Mouse (Mus musculus): ENCODE data around the gene Abat.
A peak's percentile ranks its signal among the peaks of the same experiment; 100 is the strongest.
"Not testable (repeated sequence)": the region's sequence is repeated elsewhere in the genome, so short reads cannot be mapped to it uniquely, and the experiment has no call there.

Gene Abat

GRCm38 (mm10) chr16:8533477-8533876 is 20.2 kb downstream of the Abat start:
- DNase-seq: no peak

- no peak for DNase-seq
Observed at GRCm38 (mm10) chr16:8534466-8535200, 21.4 kb downstream of the Abat start.

- no peak for DNase-seq
Observed at GRCm38 (mm10) chr16:8535411-8535810, 22.2 kb downstream of the Abat start.

GRCm38 (mm10) chr16:8539150-8539865 is 26.1 kb downstream of the Abat start:
- peak; percentile 53 for DNase-seq

- DNase-seq: peak; percentile 87
Observed at GRCm38 (mm10) chr16:8540859-8541314, 27.7 kb downstream of the Abat start.

- DNase-seq: no peak
Observed at GRCm38 (mm10) chr16:8547836-8548235, 34.6 kb downstream of the Abat start.

- DNase-seq: no peak
Observed at GRCm38 (mm10) chr16:8549506-8549905, 36.3 kb downstream of the Abat start.

- no peak for DNase-seq
Observed at GRCm38 (mm10) chr16:8554351-8554750, 41.1 kb downstream of the Abat start.

- not testable (repeated sequence) for DNase-seq
Observed at GRCm38 (mm10) chr16:8554751-8555150, 41.5 kb downstream of the Abat start.

GRCm38 (mm10) chr16:8555371-8555770 is 42.1 kb downstream of the Abat start:
- DNase-seq: not testable (repeated sequence)

- DNase-seq: no peak
Observed at GRCm38 (mm10) chr16:8560079-8560478, 46.9 kb downstream of the Abat start.

- DNase-seq: not testable (repeated sequence)
Observed at GRCm38 (mm10) chr16:8561101-8561500, 47.9 kb downstream of the Abat start.

- DNase-seq: not testable (repeated sequence)
Observed at GRCm38 (mm10) chr16:8561856-8562255, 48.6 kb downstream of the Abat start.

- DNase-seq: not testable (repeated sequence)
Observed at GRCm38 (mm10) chr16:8562827-8563226, 49.6 kb downstream of the Abat start.

GRCm38 (mm10) chr16:8564836-8565235 is 51.6 kb downstream of the Abat start:
- no peak for DNase-seq

GRCm38 (mm10) chr16:8565539-8565938 is 52.3 kb downstream of the Abat start:
- no peak for DNase-seq

- no peak for DNase-seq
Observed at GRCm38 (mm10) chr16:8566115-8566711, 53.0 kb downstream of the Abat start.

GRCm38 (mm10) chr16:8568881-8569280 is 55.7 kb downstream of the Abat start:
- DNase-seq: no peak

GRCm38 (mm10) chr16:8570336-8570735 is 57.1 kb downstream of the Abat start:
- DNase-seq: no peak

- no peak for DNase-seq
Observed at GRCm38 (mm10) chr16:8570901-8571615, 57.8 kb downstream of the Abat start.

- no peak for DNase-seq
Observed at GRCm38 (mm10) chr16:8573041-8573440, 59.8 kb downstream of the Abat start.

- DNase-seq: no peak
Observed at GRCm38 (mm10) chr16:8573751-8574150, 60.5 kb downstream of the Abat start.

- DNase-seq: no peak
Observed at GRCm38 (mm10) chr16:8574316-8574715, 61.1 kb downstream of the Abat start.

All from right cerebral cortex, adult 18-20 months (tissue).